Mouse (Mus musculus) gastrocnemius, adult 2 months (tissue): ENCODE results near the gene Csad. TPM values are rescaled to one million over a fixed set of nuclear protein-coding genes. Genes with fewer than 3 reads are reported as not detected.
"Not testable (repeated sequence)": the region's sequence is repeated elsewhere in the genome, so short reads cannot be mapped to it uniquely, and the experiment has no call there.

ENCODE experiments used
- DNase-seq: peaks from one replicate; pipeline ENCODE4 v3.0.0; 2022
- H3K27ac ChIP-seq: fragments of 200-600 bp; 2 replicates; pipeline ENCODE4 v1.8.1; 2022; ENCODE audit warnings: mild to moderate bottlenecking
- H3K4me3 ChIP-seq: fragments of 200-600 bp; 2 replicates; pipeline ENCODE4 v1.8.1; 2022; ENCODE audit warnings: mild to moderate bottlenecking, moderate library complexity
- CTCF ChIP-seq: fragments of 200-600 bp; IDR thresholded peaks from 2 replicates; pipeline ENCODE4 v1.8.1; 2022; ENCODE audit warnings: antibody characterized with exemption, mild to moderate bottlenecking, moderate library complexity
- intact Hi-C: fragments of 180-260 bp; cut with DNase I; formaldehyde crosslinking; loops from one replicate; pipeline ENCODE4 v1.15.1; 2025
- total RNA-seq, 2 experiments: library from RNA; stranded (reverse); gene quantifications; 2 replicates each; pipeline ENCODE4 v1.2.3; 2021

Csad gene
- total RNA-seq, 2 experiments from 2014 or later, result 5.8 to 8.8 TPM

DNA sequence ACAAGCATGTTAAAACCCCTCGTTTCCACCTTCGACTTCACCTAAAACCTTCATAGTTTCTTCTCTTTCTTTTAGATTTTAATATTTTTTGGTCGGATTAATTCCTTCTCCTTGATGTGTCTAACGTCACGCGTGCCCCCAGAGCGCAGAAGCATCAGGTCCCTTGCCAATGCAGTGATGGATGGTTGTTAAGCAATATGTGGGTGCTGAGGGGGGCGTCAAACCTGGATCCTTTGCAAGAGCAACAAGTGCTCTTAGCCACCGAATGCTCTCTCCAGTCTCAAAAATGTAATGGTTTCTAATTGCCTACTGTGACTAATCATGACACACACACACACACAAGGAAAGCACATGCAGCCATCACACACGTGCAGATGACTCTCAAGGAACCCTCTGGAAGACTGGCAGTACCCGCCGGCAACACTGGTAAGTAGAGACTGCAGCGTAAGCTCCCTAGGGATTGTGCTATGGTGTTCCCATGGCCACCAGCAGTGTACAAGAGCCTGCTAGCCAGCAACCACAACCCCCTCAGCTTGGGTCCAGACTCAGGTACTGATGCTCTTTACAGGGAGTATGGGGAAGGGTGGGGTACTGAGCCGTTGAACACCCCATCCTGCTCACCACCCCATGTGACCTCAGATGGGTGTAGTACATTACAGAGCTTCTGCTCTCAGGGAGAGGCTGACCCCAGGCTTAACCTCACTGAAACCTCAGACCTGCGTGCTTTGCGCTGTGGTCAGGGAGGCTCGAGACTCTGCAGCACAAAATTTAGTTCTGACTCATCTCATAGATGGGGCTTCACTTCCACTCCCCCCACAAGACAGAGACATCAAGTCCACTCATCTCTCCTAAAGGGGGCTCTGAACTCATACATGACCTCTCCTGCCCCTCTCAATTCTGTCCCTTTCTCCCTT lies 26.1 kb upstream of the Csad start:
- intact Hi-C loops, result no loop called here
- no peak for DNase-seq
- TF ChIP-seq CTCF, result no peak
- no peak overlapping the region; the same call in 1 of the 2 replicates for H3K27ac ChIP-seq
- no peak overlapping the region for H3K4me3 ChIP-seq

DNA sequence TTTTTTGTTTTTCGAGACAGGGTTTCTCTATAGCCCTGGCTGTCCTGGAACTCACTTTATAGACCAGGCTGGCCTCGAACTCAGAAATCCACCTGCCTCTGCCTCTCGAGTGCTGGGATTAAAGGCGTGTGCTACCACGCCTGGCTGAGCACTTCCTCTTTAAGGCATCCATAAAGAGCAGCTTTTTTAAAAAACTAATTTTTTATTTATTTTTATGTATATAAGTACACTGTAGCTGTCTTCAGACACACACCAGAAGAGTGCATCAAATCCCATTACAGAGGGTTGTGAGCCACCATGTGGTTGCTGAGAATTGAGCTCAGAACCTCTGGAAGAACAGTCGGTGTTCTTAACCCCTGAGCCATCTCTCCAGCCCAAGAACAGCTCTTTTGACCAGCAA lies 21.1 kb upstream of the Csad start:
- not testable (repeated sequence) for DNase-seq, H3K4me3 ChIP-seq, H3K27ac ChIP-seq
- intact Hi-C loops, result loop anchor here (10.0 kb wide), 1 partner anchor 111 kb away; no protein-coding TSS in a partner anchor

GRCm38 (mm10) chr15:102224992-102225617 lies 20.6 kb upstream of the Csad start:
- Histone ChIP-seq H3K4me3 (peak overlapping the region; percentile 72), H3K27ac (peak overlapping the region; percentile 57; the same call in 1 of the 2 replicates)
- intact Hi-C loops, result loop anchor here (1.0 to 10.0 kb wide), 2 partner anchors 47 to 110 kb away; no protein-coding TSS in a partner anchor
- no peak for TF ChIP-seq CTCF
- no peak for DNase-seq

GRCm38 (mm10) chr15:102224186-102224991 lies 19.9 kb upstream of the Csad start:
- Histone ChIP-seq H3K27ac (peak overlapping the region; percentile 57), H3K4me3 (peak overlapping the region; percentile 72)
- DNase-seq, result peak; percentile 90
- peak; percentile 98 for TF ChIP-seq CTCF
- intact Hi-C loops, result loop anchor here (1.0 to 10.0 kb wide), 2 partner anchors 46 to 110 kb away; no protein-coding TSS in a partner anchor

- no peak for TF ChIP-seq CTCF
- intact Hi-C loops, result loop anchor here (10.0 kb wide), 1 partner anchor 108 kb away; no protein-coding TSS in a partner anchor
- DNase-seq, result no peak
- no peak overlapping the region for H3K4me3 ChIP-seq
- no peak overlapping the region for H3K27ac ChIP-seq
These were observed 17.9 kb upstream of the Csad start for GRCm38 (mm10) chr15:102222386-102222785.

DNA sequence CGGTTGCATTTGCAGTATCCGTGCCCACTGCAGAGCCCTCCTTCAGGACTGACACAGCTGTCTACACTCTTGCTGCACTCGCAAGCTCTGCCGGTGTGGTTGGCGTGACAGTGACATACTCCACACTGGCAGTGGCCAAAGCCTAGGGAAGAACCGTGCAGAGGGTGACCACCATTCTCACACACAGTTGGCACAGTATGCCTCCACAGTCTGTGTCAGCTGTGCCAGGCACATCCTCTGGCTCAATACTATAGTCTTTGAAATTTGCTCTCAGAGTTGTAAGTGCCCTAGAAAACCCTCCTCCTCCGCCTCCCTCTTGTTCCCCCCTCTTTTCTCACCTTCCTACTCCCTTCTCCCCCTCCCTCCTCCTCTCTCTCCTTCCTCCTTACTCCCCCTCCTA lies 12.8 kb upstream of the Csad start:
- DNase-seq, result no peak
- intact Hi-C loops, result no loop called here
- H3K4me3 ChIP-seq, result no peak overlapping the region
- no peak overlapping the region for H3K27ac ChIP-seq
- TF ChIP-seq CTCF, result no peak

DNA sequence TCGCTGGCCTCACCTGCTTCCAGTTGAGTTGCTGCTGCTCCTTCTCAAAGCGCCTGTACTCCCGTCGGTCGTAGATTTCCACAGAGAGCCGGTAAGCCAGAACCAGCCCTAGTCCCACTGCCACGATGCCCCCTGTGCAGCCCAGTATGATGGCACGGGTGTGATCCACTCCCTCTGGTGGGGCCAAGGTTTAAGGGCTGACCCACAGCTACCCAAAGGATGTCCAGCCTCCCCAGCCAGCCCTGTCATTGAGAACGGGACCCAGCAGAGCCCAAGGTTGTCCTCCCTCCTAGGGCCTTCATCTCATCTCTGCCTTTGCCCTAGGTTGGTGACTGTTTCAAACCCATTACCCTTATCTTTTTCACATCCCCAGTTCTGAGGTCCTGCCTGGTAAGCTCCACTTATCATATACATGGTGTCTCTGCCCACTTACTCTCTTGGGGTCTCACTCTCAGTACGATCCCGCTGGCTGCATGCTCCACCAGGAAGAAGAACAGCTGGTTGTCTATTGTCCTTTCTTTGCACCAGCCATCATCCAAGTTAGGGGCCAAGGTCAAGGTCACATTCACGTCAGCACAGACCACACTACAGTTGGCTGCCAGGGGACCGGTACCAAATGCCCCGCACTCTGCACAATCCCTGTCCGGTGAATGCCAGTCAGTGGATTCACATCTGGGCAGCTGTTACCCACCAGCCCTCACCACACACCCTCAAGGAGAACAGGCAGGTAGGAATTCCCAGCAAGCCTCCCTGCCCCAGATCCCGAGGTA lies 12.1 kb upstream of the Csad start:
- no peak overlapping the region for H3K4me3 ChIP-seq
- no peak for TF ChIP-seq CTCF
- DNase-seq, result no peak
- intact Hi-C loops, result no loop called here
- no peak overlapping the region for H3K27ac ChIP-seq

- no peak for TF ChIP-seq CTCF
- DNase-seq, result no peak
- intact Hi-C loops, result no loop called here
- no peak overlapping the region for H3K27ac ChIP-seq
- no peak overlapping the region for H3K4me3 ChIP-seq
These were observed 11.1 kb upstream of the Csad start for GRCm38 (mm10) chr15:102215624-102216023.

GRCm38 (mm10) chr15:102214132-102214531 lies 9.6 kb upstream of the Csad start:
- no peak for DNase-seq
- Histone ChIP-seq H3K27ac (no peak overlapping the region), H3K4me3 (no peak overlapping the region)
- TF ChIP-seq CTCF, result no peak
- intact Hi-C loops, result no loop called here

GRCm38 (mm10) chr15:102211895-102212294 lies 7.4 kb upstream of the Csad start:
- DNase-seq, result no peak
- intact Hi-C loops, result no loop called here
- Histone ChIP-seq H3K4me3 (no peak overlapping the region), H3K27ac (no peak overlapping the region)
- TF ChIP-seq CTCF, result no peak

GRCm38 (mm10) chr15:102210816-102211215 lies 6.3 kb upstream of the Csad start:
- DNase-seq, result no peak
- intact Hi-C loops, result no loop called here

GRCm38 (mm10) chr15:102209114-102209513 lies 4.6 kb upstream of the Csad start:
- intact Hi-C loops, result no loop called here
- no peak for DNase-seq
- Histone ChIP-seq H3K27ac (no peak overlapping the region), H3K4me3 (no peak overlapping the region)
- no peak for TF ChIP-seq CTCF

More at GRCm38 (mm10) chr15:102210816-102211215, 6.3 kb upstream of the Csad start:
- Histone ChIP-seq H3K4me3 (no peak overlapping the region), H3K27ac (no peak overlapping the region)
- TF ChIP-seq CTCF, result no peak
